In genomic region chr7:49245537-49246239, GRCm38 (mm10) we compare ENCODE assay signal across 1 mouse cellular context.
TF ChIP-seq lines count a peak whose summit lies in the region.

No protein-coding gene starts in this region.

TF ChIP-seq in MEL, 35 proteins besides CTCF, POLR2A, EP300 and RAD21 (continued from another document):
- TF ChIP-seq MAZ (IDR thresholded peaks at IDR 0.05; ENCODE audit: low read depth, low read length) (no peak), TAL1 (IDR thresholded peaks at IDR 0.05; ENCODE audit: low read length) (no peak), MEF2A (IDR thresholded peaks at IDR 0.05; ENCODE audit: extremely low read depth, insufficient replicate concordance, low read depth, low read length, poor library complexity, severe bottlenecking) (no peak)
TF ChIP-seq in MEL: peak in this region for 12.
